Mouse (Mus musculus): ENCODE data around the gene Cdk9.

DNA sequence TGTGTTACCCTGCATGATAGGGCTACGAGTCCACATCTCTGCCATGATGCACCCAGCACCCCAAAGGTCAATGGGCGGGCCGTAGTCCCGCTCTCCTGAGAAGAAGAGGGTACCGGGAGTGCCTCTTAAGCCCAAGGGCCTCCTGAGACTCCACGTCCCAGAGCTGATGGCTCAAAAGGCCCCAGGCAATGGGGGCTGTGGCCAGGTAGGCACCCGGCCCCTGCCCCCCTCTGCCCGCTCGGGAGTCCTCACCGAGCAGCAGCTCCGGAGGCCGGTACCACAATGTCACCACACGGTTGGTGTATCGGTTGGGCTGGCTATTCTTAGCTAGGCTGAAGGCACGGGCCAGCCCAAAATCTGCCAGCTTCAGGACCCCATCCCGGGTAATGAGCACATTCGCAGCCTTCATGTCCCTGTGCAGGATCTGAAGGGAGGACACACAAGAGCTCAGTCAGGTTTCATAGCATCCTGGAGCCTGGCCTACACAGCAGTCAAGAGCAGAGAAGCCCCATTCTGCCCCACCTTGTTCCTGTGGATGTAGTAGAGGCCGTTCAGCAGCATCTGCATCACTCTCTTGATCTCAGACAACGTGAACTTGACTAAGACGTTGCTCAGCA is 3.2 kb downstream of the Cdk9 start:
- TF ChIP-seq POLR2A (IDR thresholded peaks at IDR 0.05; ENCODE audit: borderline replicate concordance, low read depth, low read length) (no peak), CTCF (IDR thresholded peaks at IDR 0.05; ENCODE audit: low read depth, low read length) (no peak)
